Mouse (Mus musculus) liver, adult 2 months (tissue): ENCODE data around the gene Tsr1. TPM values are rescaled to one million over a fixed set of nuclear protein-coding genes. Genes with fewer than 3 reads are reported as not detected.

Experiments
- DNase-seq: peaks from one replicate; pipeline ENCODE4 v3.0.0-alpha.2; 2011; ENCODE audit warnings: low read depth, low spot score; ENCODE audit errors: extremely low read depth
- H3K27ac ChIP-seq: fragments of 200-500 bp; replicated peaks from 2 replicates; pipeline ENCODE4 v1.5.1; 2012; ENCODE audit warnings: low read depth, mild to moderate bottlenecking, control low read depth, inconsistent platforms, low read length; ENCODE audit not compliant: insufficient read depth
- H3K27me3 ChIP-seq: fragments of 200-500 bp; 2 replicates; pipeline ENCODE4 v1.6.1; 2012; ENCODE audit warnings: mild to moderate bottlenecking, moderate library complexity, low read length, inconsistent platforms; ENCODE audit not compliant: control insufficient read depth, insufficient read depth
- H3K36me3 ChIP-seq: fragments of 200-500 bp; 2 replicates; pipeline ENCODE4 v1.6.1; 2012; ENCODE audit warnings: low read length, inconsistent platforms; ENCODE audit not compliant: control insufficient read depth, insufficient read depth
- H3K4me1 ChIP-seq: fragments of 200-500 bp; 2 replicates; pipeline ENCODE4 v1.6.1; 2011; ENCODE audit warnings: low read length; ENCODE audit not compliant: control insufficient read depth, insufficient read depth
- H3K4me3 ChIP-seq: fragments of 200-500 bp; 2 replicates; pipeline ENCODE4 v1.5.1; 2011; ENCODE audit warnings: low read depth, mild to moderate bottlenecking, control low read depth, low read length, moderate library complexity; ENCODE audit not compliant: insufficient read depth
- H3K79me2 ChIP-seq: fragments of 200-500 bp; 2 replicates; pipeline ENCODE4 v1.6.1; 2012; ENCODE audit warnings: inconsistent platforms, mild to moderate bottlenecking, low read length, moderate library complexity; ENCODE audit not compliant: control insufficient read depth, insufficient read depth
- H3K9ac ChIP-seq: fragments of 200-500 bp; 2 replicates; pipeline ENCODE4 v1.6.1; 2012; ENCODE audit warnings: low read depth, mild to moderate bottlenecking, control low read depth, inconsistent platforms, low read length
- CTCF ChIP-seq: fragments of 200-500 bp; IDR thresholded peaks from 2 replicates; pipeline ENCODE4 v1.5.1; 2011; ENCODE audit warnings: low read depth, low read length, control low read depth
- POLR2A ChIP-seq: fragments of 200-500 bp; IDR thresholded peaks from 2 replicates; pipeline ENCODE4 v1.6.1; 2011; ENCODE audit warnings: low read length, control low read depth; ENCODE audit not compliant: insufficient read depth; ENCODE audit errors: extremely low read depth
- WGBS: fragments of 180-500 bp; shearing (Covaris S2); methylation state at CpG from one replicate; pipeline ENCODE4 v1.1.7; 2018; 5-methylcytosine and 5-hydroxymethylcytosine counted together
- polyA plus RNA-seq: library from polyadenylated mRNA; depleted of rRNA; stranded (reverse); fragments of >200 nt; gene quantifications from 2 replicates; pipeline ENCODE4 v1.2.3, GENCODE M21; 2012; rRNA removed
- total RNA-seq: library from RNA; depleted of rRNA; stranded (reverse); fragments of >200 nt; gene quantifications from 2 replicates; pipeline ENCODE4 v1.2.3, GENCODE M21; 2014; rRNA removed

Gene Tsr1
- total and polyA plus RNA-seq, 2 experiments: 4.9 to 9.0 TPM

- DNase-seq: no peak
- Histone ChIP-seq H3K36me3 (peaks cover 32% of the 10 kb centered on the region), H3K79me2 (peaks cover 13% of the 10 kb centered on the region; the same call in 1 of the 2 replicates), H3K27me3 (no peaks in the 10 kb centered on the region), H3K4me1 (peaks cover 4% of the 10 kb centered on the region; the same call in 1 of the 2 replicates), H3K4me3 (no peak overlapping the region), H3K9ac (no peak overlapping the region), H3K27ac (no peak overlapping the region)
- WGBS: 95% methylated on average over 7 of the region's 7 CpGs
- no peak for TF ChIP-seq POLR2A
- TF ChIP-seq CTCF: no peak
Observed at GRCm38 (mm10) chr11:74930391-74930790, 32.5 kb downstream of the Tsr1 start.

GRCm38 (mm10) chr11:74946348-74946747 lies 48.5 kb downstream of the Tsr1 start:
- H3K79me2 ChIP-seq: no peaks in the 10 kb centered on the region
- H3K27me3 ChIP-seq: no peaks in the 10 kb centered on the region
- 83% methylated on average over 3 of the region's 3 CpGs for WGBS
- no peak overlapping the region for H3K27ac ChIP-seq
- no peak overlapping the region for H3K4me3 ChIP-seq
- H3K36me3 ChIP-seq: peaks cover 30% of the 10 kb centered on the region
- TF ChIP-seq POLR2A (no peak), CTCF (no peak)
- H3K4me1 ChIP-seq: peaks cover 4% of the 10 kb centered on the region; the same call in 1 of the 2 replicates
- no peak overlapping the region for H3K9ac ChIP-seq
- DNase-seq: peak; percentile 39

DNA sequence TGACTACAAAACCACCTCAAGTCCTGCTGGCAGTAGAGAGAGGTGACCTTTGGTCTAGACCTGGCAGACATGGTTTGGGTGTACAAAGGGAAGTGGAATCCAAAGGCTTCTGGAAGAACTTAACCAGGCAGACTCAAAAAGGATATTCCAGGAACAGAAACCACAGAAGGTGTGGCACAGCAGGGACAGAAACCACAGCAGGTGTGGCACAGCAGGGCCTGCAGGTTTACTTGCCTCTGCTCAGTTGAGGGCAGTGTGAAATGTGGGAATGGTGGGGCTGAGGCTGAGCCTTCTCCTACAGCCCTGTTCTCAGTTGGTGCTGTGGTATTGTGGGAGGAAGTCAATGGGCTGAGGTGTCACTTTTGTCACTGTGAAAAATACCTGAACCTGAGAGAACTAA lies 57.0 kb downstream of the Tsr1 start:
- Histone ChIP-seq H3K27me3 (no peaks in the 10 kb centered on the region), H3K79me2 (no peaks in the 10 kb centered on the region; the same call in 1 of the 2 replicates), H3K4me3 (no peak overlapping the region), H3K36me3 (peaks cover 6% of the 10 kb centered on the region), H3K9ac (no peak overlapping the region), H3K27ac (peak overlapping the region; percentile 30), H3K4me1 (peaks cover 5% of the 10 kb centered on the region)
- DNase-seq: peak; percentile 84
- no peak for TF ChIP-seq CTCF
- TF ChIP-seq POLR2A: no peak

- DNase-seq: no peak
- TF ChIP-seq CTCF (no peak), POLR2A (no peak)
- peaks cover 4% of the 10 kb centered on the region for H3K36me3 ChIP-seq
- H3K4me1 ChIP-seq: peaks cover 5% of the 10 kb centered on the region
- H3K27ac ChIP-seq: no peak overlapping the region
- H3K79me2 ChIP-seq: no peaks in the 10 kb centered on the region; the same call in 1 of the 2 replicates
- H3K9ac ChIP-seq: no peak overlapping the region
- no peaks in the 10 kb centered on the region for H3K27me3 ChIP-seq
- no peak overlapping the region for H3K4me3 ChIP-seq
Observed at GRCm38 (mm10) chr11:74956006-74956405, 58.1 kb downstream of the Tsr1 start.

DNA sequence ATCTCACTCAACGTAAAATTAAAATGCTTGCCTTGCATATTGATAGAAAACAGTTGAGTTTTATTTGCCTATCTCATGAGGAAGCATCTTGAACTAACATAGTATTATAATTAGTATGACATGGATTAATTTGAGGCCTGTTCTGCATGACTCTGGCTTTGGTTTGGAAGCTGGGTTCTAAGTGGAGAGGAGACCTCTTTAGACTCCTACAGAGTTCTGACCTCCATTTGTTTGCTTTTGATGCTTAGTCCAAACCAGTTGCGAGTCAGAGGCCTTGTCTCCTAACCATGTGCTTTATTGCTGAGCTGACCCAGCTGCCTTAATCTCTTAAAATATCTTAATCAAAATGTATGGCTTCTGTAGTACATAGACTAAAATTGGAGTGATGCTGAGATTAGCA lies 59.7 kb downstream of the Tsr1 start:
- TF ChIP-seq POLR2A (no peak), CTCF (no peak)
- Histone ChIP-seq H3K36me3 (peaks cover 4% of the 10 kb centered on the region), H3K9ac (no peak overlapping the region), H3K4me1 (peaks cover 5% of the 10 kb centered on the region), H3K27ac (no peak overlapping the region), H3K4me3 (no peak overlapping the region), H3K27me3 (no peaks in the 10 kb centered on the region), H3K79me2 (no peaks in the 10 kb centered on the region; the same call in 1 of the 2 replicates)
- WGBS: 77% methylated on average over 2 of the region's 2 CpGs
- no peak for DNase-seq

Other genes starting within 250 kb of the Tsr1 start
- 74.3 and 124 TPM in 2 replicates for gene Cluh, start 248.6 kb upstream of the Tsr1 start, total RNA-seq
- gene Cluh, start 248.6 kb upstream of the Tsr1 start, polyA plus RNA-seq: 128 and 139 TPM in 2 replicates
- 37.2 and 40.6 TPM in 2 replicates for gene Pafah1b1, start 173.4 kb upstream of the Tsr1 start, total RNA-seq
- gene Pafah1b1, start 173.4 kb upstream of the Tsr1 start, polyA plus RNA-seq: 8.1 and 8.9 TPM in 2 replicates
- 4.5 and 5.1 TPM in 2 replicates for gene Mettl16, start 127.2 kb upstream of the Tsr1 start, total RNA-seq
- gene Mettl16, start 127.2 kb upstream of the Tsr1 start, polyA plus RNA-seq: 2.7 and 3.4 TPM in 2 replicates
- gene Mnt, start 67.2 kb upstream of the Tsr1 start, total RNA-seq: 1.0 and 1.1 TPM in 2 replicates
- gene Mnt, start 67.2 kb upstream of the Tsr1 start, polyA plus RNA-seq: 4.1 and 4.7 TPM in 2 replicates
- 1.5 and 3.3 TPM in 2 replicates for gene Sgsm2, start 1.0 kb upstream of the Tsr1 start, total RNA-seq
- gene Sgsm2, start 1.0 kb upstream of the Tsr1 start, polyA plus RNA-seq: 7.5 and 10.3 TPM in 2 replicates
- gene Smg6, start 27.8 kb downstream of the Tsr1 start, total RNA-seq: 12.8 and 17.2 TPM in 2 replicates
- 16.6 and 16.8 TPM in 2 replicates for gene Smg6, start 27.8 kb downstream of the Tsr1 start, polyA plus RNA-seq
- gene Srr, start 27.9 kb downstream of the Tsr1 start, total RNA-seq: 31.9 and 39.3 TPM in 2 replicates
- 24.2 and 35.3 TPM in 2 replicates for gene Srr, start 27.9 kb downstream of the Tsr1 start, polyA plus RNA-seq